Mouse (Mus musculus) urinary bladder, postnatal 0 days (tissue): ENCODE results near the gene Exoc3l2. TPM values are rescaled to one million over a fixed set of nuclear protein-coding genes. Genes with fewer than 3 reads are reported as not detected.

Experiments
- polyA plus RNA-seq: library from polyadenylated mRNA; unstranded; fragments of >200 nt; fragmentation: Nextera tagmentation; extraction: Ambion mirVana; gene quantifications from 2 replicates; pipeline ENCODE4 v1.2.1, GENCODE M21; 2015

Exoc3l2 gene
- 0.29 and 0.47 TPM in 2 replicates for polyA plus RNA-seq

GRCm38 (mm10) chr7:19462884-19463381 lies at the start of gene Exoc3l2:
Gene Exoc3l2 (plus strand): TSS chr7:19463331.

GRCm38 (mm10) chr7:19458591-19459111 lies 4.5 kb upstream of the Exoc3l2 start, which contains the start of gene Mark4:
Gene Mark4 (minus strand): TSS chr7:19458821.

GRCm38 (mm10) chr7:19508150-19508923 lies 45.2 kb downstream of the Exoc3l2 start, which contains the start of the genes Bloc1s3 and Trappc6a:
Gene Bloc1s3 (minus strand): TSS chr7:19508367.
Gene Trappc6a (plus strand): TSS chr7:19508395.

GRCm38 (mm10) chr7:19517652-19518365 lies 54.7 kb downstream of the Exoc3l2 start, which contains the start of gene Nkpd1:
Gene Nkpd1 (plus strand): TSS chr7:19517838.

Other genes starting within 250 kb of the Exoc3l2 start
- gene Opa3, start 235.0 kb upstream of the Exoc3l2 start, polyA plus RNA-seq: 24.9 and 26.7 TPM in 2 replicates
- gene Vasp, start 191.5 kb upstream of the Exoc3l2 start, polyA plus RNA-seq: 110 and 122 TPM in 2 replicates
- gene Ppm1n, start 183.3 kb upstream of the Exoc3l2 start, polyA plus RNA-seq: 0.37 TPM in 1 of 2 replicates, not detected in the other
- 19.9 and 21.9 TPM in 2 replicates for gene Rtn2, start 180.7 kb upstream of the Exoc3l2 start, polyA plus RNA-seq
- gene Fosb, start 153.3 kb upstream of the Exoc3l2 start, polyA plus RNA-seq: 0.57 and 0.75 TPM in 2 replicates
- 48.3 and 53.8 TPM in 2 replicates for gene Ercc1, start 118.6 kb upstream of the Exoc3l2 start, polyA plus RNA-seq
- 13.3 and 13.8 TPM in 2 replicates for gene Cd3eap, start 103.8 kb upstream of the Exoc3l2 start, polyA plus RNA-seq
- gene Ppp1r13l, start 103.6 kb upstream of the Exoc3l2 start, polyA plus RNA-seq: 9.7 and 11.9 TPM in 2 replicates
- 5.6 and 5.9 TPM in 2 replicates for gene Ercc2, start 81.3 kb upstream of the Exoc3l2 start, polyA plus RNA-seq
- gene Klc3, start 59.2 kb upstream of the Exoc3l2 start, polyA plus RNA-seq: 4.7 and 5.9 TPM in 2 replicates
- 875 and 934 TPM in 2 replicates for gene Ckm, start 58.6 kb upstream of the Exoc3l2 start, polyA plus RNA-seq
- gene Mark4, start 4.5 kb upstream of the Exoc3l2 start, polyA plus RNA-seq: 3.7 and 4.3 TPM in 2 replicates
- gene Bloc1s3, start 45.0 kb downstream of the Exoc3l2 start, polyA plus RNA-seq: 1.5 and 2.0 TPM in 2 replicates
- 82.5 and 88.1 TPM in 2 replicates for gene Trappc6a, start 45.1 kb downstream of the Exoc3l2 start, polyA plus RNA-seq
- 0.27 and 0.49 TPM in 2 replicates for gene Nkpd1, start 54.5 kb downstream of the Exoc3l2 start, polyA plus RNA-seq
- gene Ppp1r37, start 99.7 kb downstream of the Exoc3l2 start, polyA plus RNA-seq: 16.1 and 16.9 TPM in 2 replicates
- gene Zfp296, start 114.0 kb downstream of the Exoc3l2 start, polyA plus RNA-seq: 1.2 and 1.4 TPM in 2 replicates
- 152 and 153 TPM in 2 replicates for gene Gemin7, start 114.3 kb downstream of the Exoc3l2 start, polyA plus RNA-seq
- 21.5 and 24.3 TPM in 2 replicates for gene Clasrp, start 141.2 kb downstream of the Exoc3l2 start, polyA plus RNA-seq
- 19.2 TPM in 2 replicates for gene Relb, start 166.1 kb downstream of the Exoc3l2 start, polyA plus RNA-seq
- 49.8 and 51.7 TPM in 2 replicates for gene Clptm1, start 201.7 kb downstream of the Exoc3l2 start, polyA plus RNA-seq
- 4.0 and 26.9 TPM in 2 replicates for gene Apoc2, start 214.6 kb downstream of the Exoc3l2 start, polyA plus RNA-seq
- not detected in 2 replicates for gene Gm44805, start 218.1 kb downstream of the Exoc3l2 start, polyA plus RNA-seq
- gene Apoc4, start 218.1 kb downstream of the Exoc3l2 start, polyA plus RNA-seq: 2.9 and 3.0 TPM in 2 replicates
- 54.6 and 118 TPM in 2 replicates for gene Apoc1, start 229.3 kb downstream of the Exoc3l2 start, polyA plus RNA-seq
- 475 and 2,164 TPM in 2 replicates for gene Apoe, start 235.9 kb downstream of the Exoc3l2 start, polyA plus RNA-seq